Mouse (Mus musculus): ENCODE measurements around the gene Nat8f4. TPM values are rescaled to one million over a fixed set of nuclear protein-coding genes. Genes with fewer than 3 reads are reported as not detected.
"Not testable (repeated sequence)": the region's sequence is repeated elsewhere in the genome, so short reads cannot be mapped to it uniquely, and the experiment has no call there.

Gene Nat8f4
- total and polyA plus RNA-seq, 2 experiments from 2014 or later, result 5.9 to 6.7 TPM

DNA sequence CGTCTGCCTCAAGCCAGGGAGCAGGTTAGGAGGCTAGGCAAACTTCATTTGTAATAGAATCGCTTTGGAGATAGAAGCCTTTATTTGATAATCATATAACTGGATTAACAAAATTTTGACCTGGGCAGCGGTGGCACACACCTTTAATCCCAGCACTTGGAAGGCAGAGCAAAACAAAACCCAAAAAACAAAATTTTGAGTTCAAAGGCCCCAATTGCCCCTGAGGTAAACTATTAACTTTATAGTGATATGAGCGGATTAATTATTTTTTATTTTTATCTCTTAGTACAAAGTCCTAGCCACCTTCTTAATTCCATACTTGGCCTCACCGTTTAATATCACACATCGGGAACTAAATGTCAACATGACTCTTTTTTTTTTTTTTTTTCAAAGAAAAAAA is 11.9 kb upstream of the Nat8f4 start:
- DNase-seq (ENCODE audit: low spot score) (no peak), ATAC-seq (no peak)
- Histone ChIP-seq H3K4me1 (ENCODE audit: insufficient read depth, low read length) (peaks cover 14% of the 10 kb centered on the region), H3K27me3 (ENCODE audit: insufficient read depth, low read length) (no peaks in the 10 kb centered on the region), H3K4me3 (ENCODE audit: low read length) (peak overlapping the region; percentile 64), H3K36me3 (ENCODE audit: insufficient read depth, low read length) (peaks cover 4% of the 10 kb centered on the region; the same call in 1 of the 2 replicates), H3K9ac (replicated peaks; ENCODE audit: low read length) (peak overlapping the region; percentile 68; the same call in 1 of the 2 replicates), H3K4me2 (ENCODE audit: low read depth, low read length) (peak overlapping the region; percentile 78), H3K9me3 (ENCODE audit: low read length) (no peaks in the 10 kb centered on the region), H3K27ac (peak overlapping the region; percentile 92)
- WGBS, result 83% methylated on average over 6 of the region's 6 CpGs
- TF ChIP-seq CTCF (IDR thresholded peaks at IDR 0.05; ENCODE audit: low read depth), result no peak

- Histone ChIP-seq H3K4me2 (ENCODE audit: low read depth, low read length) (peak within 1 kb of the TSS; percentile 78), H3K9ac (replicated peaks; ENCODE audit: low read length) (peak within 1 kb of the TSS; percentile 68), H3K4me3 (ENCODE audit: low read length) (peak within 1 kb of the TSS; percentile 64), H3K4me1 (ENCODE audit: insufficient read depth, low read length) (peaks cover 14% of the 10 kb centered on the region), H3K27ac (peak within 1 kb of the TSS; percentile 92)
- H3K36me3 ChIP-seq (ENCODE audit: insufficient read depth, low read length); H3K9me3 ChIP-seq (ENCODE audit: low read length); H3K27me3 ChIP-seq (ENCODE audit: insufficient read depth, low read length): not testable (repeated sequence)
- peak; percentile 97 for ATAC-seq
- peak; percentile 94 for DNase-seq (ENCODE audit: low spot score)
- TF ChIP-seq CTCF (IDR thresholded peaks at IDR 0.05; ENCODE audit: low read depth), result peak; percentile 46
- under 1% methylated on average over 49 of the region's 61 CpGs for WGBS
These were observed 11.1 kb upstream of the Nat8f4 start, which contains the start of gene Nat8f1 for GRCm38 (mm10) chr6:85915539-85916513. TSS of gene Nat8f1 (minus strand) at chr6:85915687.

- Histone ChIP-seq H3K4me3 (ENCODE audit: low read length) (peak overlapping the region; percentile 64), H3K4me1 (ENCODE audit: insufficient read depth, low read length) (peaks cover 14% of the 10 kb centered on the region), H3K9me3 (ENCODE audit: low read length) (no peaks in the 10 kb centered on the region), H3K4me2 (ENCODE audit: low read depth, low read length) (peak overlapping the region; percentile 78), H3K27me3 (ENCODE audit: insufficient read depth, low read length) (no peaks in the 10 kb centered on the region), H3K9ac (replicated peaks; ENCODE audit: low read length) (peak overlapping the region; percentile 68), H3K27ac (peak overlapping the region; percentile 92), H3K36me3 (ENCODE audit: insufficient read depth, low read length) (no peaks in the 10 kb centered on the region)
- no peak for TF ChIP-seq CTCF (IDR thresholded peaks at IDR 0.05; ENCODE audit: low read depth)
- ATAC-seq, result peak; percentile 19
- DNase-seq (ENCODE audit: low spot score), result peak; percentile 22
- WGBS, result 2% methylated on average over 11 of the region's 11 CpGs
These were observed 10.5 kb upstream of the Nat8f4 start for GRCm38 (mm10) chr6:85915141-85915538.

DNA sequence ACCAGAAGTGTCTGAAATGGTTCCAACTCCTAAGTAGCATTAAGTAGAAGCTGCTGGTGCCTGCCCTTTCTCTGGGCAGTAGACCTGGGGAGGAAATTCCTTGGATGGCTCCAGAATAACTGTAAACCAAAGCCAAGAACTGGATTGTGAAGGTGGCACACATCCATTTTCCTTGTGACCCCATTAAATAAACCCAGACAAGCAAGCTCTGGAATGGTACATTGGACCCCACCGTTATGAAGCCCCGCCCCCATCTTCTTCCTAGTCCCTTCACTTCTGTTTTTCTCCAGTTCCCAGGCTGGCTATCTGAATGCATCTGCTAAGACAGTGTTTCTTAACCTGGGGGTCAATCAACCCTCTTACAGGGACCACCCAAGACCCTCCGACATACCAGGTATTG is 6.9 kb upstream of the Nat8f4 start, which contains the start of gene Tprkb:
Gene Tprkb, plus strand, starts transcription at position 279 of the 400 bp plus-strand sequence.
- peaks cover 12% of the 10 kb centered on the region for H3K4me1 ChIP-seq (ENCODE audit: insufficient read depth, low read length)
- no peak for DNase-seq (ENCODE audit: low spot score)
- H3K4me2 ChIP-seq (ENCODE audit: low read depth, low read length), result no peak within 1 kb of the TSS
- no peaks in the 10 kb centered on the region for H3K27me3 ChIP-seq (ENCODE audit: insufficient read depth, low read length)
- H3K27ac ChIP-seq, result no peak within 1 kb of the TSS
- H3K4me3 ChIP-seq (ENCODE audit: low read length), result no peak within 1 kb of the TSS
- no peak for TF ChIP-seq CTCF (IDR thresholded peaks at IDR 0.05; ENCODE audit: low read depth)
- H3K9ac ChIP-seq (replicated peaks; ENCODE audit: low read length), result no peak within 1 kb of the TSS
- 80% methylated on average over 3 of the region's 3 CpGs for WGBS
- no peak for ATAC-seq
- no peaks in the 10 kb centered on the region for H3K9me3 ChIP-seq (ENCODE audit: low read length)
- no peaks in the 10 kb centered on the region for H3K36me3 ChIP-seq (ENCODE audit: insufficient read depth, low read length)

GRCm38 (mm10) chr6:85909704-85910103 is 5.0 kb upstream of the Nat8f4 start:
- Histone ChIP-seq H3K27me3 (ENCODE audit: insufficient read depth, low read length) (no peaks in the 10 kb centered on the region), H3K36me3 (ENCODE audit: insufficient read depth, low read length) (no peaks in the 10 kb centered on the region), H3K9ac (replicated peaks; ENCODE audit: low read length) (no peak overlapping the region), H3K4me3 (ENCODE audit: low read length) (no peak overlapping the region), H3K9me3 (ENCODE audit: low read length) (no peaks in the 10 kb centered on the region), H3K4me1 (ENCODE audit: insufficient read depth, low read length) (peaks cover 4% of the 10 kb centered on the region; the same call in 1 of the 2 replicates), H3K27ac (no peak overlapping the region), H3K4me2 (ENCODE audit: low read depth, low read length) (no peak overlapping the region)
- WGBS, result 97% methylated on average over 1 of the region's 1 CpGs
- no peak for ATAC-seq
- TF ChIP-seq CTCF (IDR thresholded peaks at IDR 0.05; ENCODE audit: low read depth), result no peak
- DNase-seq (ENCODE audit: low spot score), result no peak

- no peak overlapping the region for H3K4me2 ChIP-seq (ENCODE audit: low read depth, low read length)
- H3K4me1 ChIP-seq (ENCODE audit: insufficient read depth, low read length), result no peaks in the 10 kb centered on the region
- H3K4me3 ChIP-seq (ENCODE audit: low read length), result no peak overlapping the region
- TF ChIP-seq CTCF (IDR thresholded peaks at IDR 0.05; ENCODE audit: low read depth), result no peak
- no peak overlapping the region for H3K9ac ChIP-seq (replicated peaks; ENCODE audit: low read length)
- H3K9me3 ChIP-seq (ENCODE audit: low read length), result no peaks in the 10 kb centered on the region
- H3K36me3 ChIP-seq (ENCODE audit: insufficient read depth, low read length), result no peaks in the 10 kb centered on the region
- ATAC-seq (no peak), DNase-seq (ENCODE audit: low spot score) (no peak)
- no peak overlapping the region; the same call in 1 of the 2 replicates for H3K27ac ChIP-seq
- WGBS, result 74% methylated on average over 3 of the region's 3 CpGs
- no peaks in the 10 kb centered on the region for H3K27me3 ChIP-seq (ENCODE audit: insufficient read depth, low read length)
These were observed 3.7 kb upstream of the Nat8f4 start for GRCm38 (mm10) chr6:85908341-85908740.

DNA sequence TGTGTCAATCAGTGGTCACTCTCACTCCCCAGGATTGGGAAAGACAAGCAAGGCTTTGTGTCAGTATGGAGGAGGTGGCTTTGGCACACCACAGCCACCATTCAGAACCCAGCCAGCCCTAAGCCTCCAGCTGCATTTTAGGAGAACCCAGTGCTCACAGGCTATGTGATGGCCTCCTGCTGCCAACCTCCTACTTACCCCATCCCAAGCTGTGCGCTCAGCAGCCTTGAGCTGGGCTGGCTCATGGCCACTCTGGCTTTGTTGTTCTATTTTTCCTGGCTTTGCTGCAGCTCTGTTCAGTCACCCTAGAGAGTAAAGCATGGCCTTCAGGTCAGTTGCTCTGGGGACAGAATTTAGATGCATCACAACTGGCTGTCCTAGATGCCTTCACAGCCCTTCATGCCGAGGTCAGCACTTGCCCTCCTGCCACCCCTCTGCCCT is 2.2 kb upstream of the Nat8f4 start:
- H3K36me3 ChIP-seq (ENCODE audit: insufficient read depth, low read length); H3K9me3 ChIP-seq (ENCODE audit: low read length); H3K4me3 ChIP-seq (ENCODE audit: low read length); H3K9ac ChIP-seq (replicated peaks; ENCODE audit: low read length); H3K4me2 ChIP-seq (ENCODE audit: low read depth, low read length); H3K4me1 ChIP-seq (ENCODE audit: insufficient read depth, low read length); H3K27me3 ChIP-seq (ENCODE audit: insufficient read depth, low read length): not testable (repeated sequence)
- DNase-seq (ENCODE audit: low spot score) (peak; percentile 66), ATAC-seq (peak; percentile 92)
- peak overlapping the region; percentile 74 for H3K27ac ChIP-seq
- 54% methylated on average over 2 of the region's 2 CpGs for WGBS

All from hindbrain, postnatal 0 days (tissue).